Mouse (Mus musculus) retina, postnatal 7 days (tissue): ENCODE results near the gene Taar5.

Experiments
- DNase-seq: peaks from one replicate; pipeline ENCODE4 v3.0.0-alpha.2; 2012; ENCODE audit warnings: low read depth, low spot score

Gene Taar5

DNA sequence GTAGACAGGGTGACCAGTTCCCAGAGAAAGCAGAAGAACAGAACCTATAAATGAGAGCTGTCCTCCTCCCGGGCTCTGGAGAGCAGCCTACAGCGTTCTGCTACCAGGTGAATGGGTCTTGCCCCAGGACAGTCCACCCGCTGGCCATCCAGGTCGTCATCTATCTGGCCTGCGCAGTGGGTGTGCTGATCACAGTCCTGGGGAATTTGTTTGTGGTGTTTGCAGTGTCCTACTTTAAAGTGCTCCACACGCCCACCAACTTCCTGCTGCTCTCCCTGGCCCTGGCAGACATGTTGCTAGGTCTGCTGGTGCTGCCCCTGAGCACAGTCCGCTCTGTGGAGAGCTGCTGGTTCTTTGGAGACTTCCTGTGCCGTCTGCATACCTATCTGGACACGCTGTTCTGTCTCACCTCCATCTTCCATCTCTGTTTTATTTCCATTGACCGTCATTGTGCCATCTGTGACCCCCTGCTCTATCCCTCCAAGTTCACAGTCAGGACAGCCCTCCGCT is at the start of gene Taar5:
TSS of gene Taar5 (plus strand) at position 51 of the 510 bp plus-strand sequence.
- no peak for DNase-seq

- DNase-seq: no peak
Observed at GRCm38 (mm10) chr10:23922468-23922867, 48.0 kb upstream of the Taar5 start.

GRCm38 (mm10) chr10:23923941-23924340 is 46.6 kb upstream of the Taar5 start:
- DNase-seq: no peak

GRCm38 (mm10) chr10:23937613-23938012 is 32.9 kb upstream of the Taar5 start:
- no peak for DNase-seq

DNA sequence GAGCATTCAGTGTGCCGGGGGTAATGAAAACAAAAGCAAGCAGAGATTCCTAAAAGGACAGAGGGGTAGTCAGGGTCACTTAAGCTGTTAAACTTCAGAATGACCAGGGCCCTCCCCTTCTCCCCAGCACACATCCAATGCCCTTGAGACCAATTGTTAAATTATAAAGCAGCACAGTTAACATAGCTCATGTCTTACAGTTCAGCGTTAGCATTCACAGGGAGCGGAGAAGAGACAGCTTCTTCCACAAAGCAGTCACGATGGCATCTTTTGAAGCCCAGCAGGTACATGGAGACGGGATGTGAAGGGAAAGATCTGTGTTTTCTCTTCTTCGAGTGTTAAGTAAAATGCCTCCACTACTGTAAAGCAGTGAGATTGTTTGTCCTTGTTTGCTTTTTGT is 32.2 kb upstream of the Taar5 start, which contains the start of gene Taar2:
TSS of gene Taar2 (plus strand) at position 261 of the 400 bp plus-strand sequence.
- DNase-seq: no peak

- no peak for DNase-seq
Observed at GRCm38 (mm10) chr10:23942465-23942864, 28.0 kb upstream of the Taar5 start.

- DNase-seq: no peak
Observed at GRCm38 (mm10) chr10:23948026-23948425, 22.5 kb upstream of the Taar5 start.

DNA sequence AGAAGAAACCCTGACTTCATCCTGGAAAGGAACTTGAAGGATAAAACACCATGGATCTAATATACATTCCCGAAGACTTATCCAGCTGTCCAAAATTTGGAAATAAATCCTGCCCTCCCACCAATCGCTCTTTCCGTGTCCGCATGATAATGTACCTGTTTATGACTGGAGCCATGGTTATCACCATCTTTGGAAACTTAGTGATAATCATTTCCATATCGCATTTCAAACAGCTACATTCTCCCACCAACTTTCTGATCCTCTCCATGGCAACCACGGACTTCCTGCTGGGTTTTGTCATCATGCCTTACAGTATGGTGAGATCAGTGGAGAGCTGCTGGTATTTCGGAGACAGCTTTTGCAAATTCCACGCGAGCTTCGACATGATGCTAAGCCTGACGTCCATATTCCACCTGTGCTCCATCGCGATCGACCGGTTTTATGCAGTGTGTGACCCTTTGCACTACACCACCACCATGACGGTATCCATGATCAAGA is 20.9 kb upstream of the Taar5 start, which contains the start of gene Taar3:
TSS of gene Taar3 (plus strand) at position 51 of the 498 bp plus-strand sequence.
- no peak for DNase-seq

GRCm38 (mm10) chr10:23951714-23952113 is 18.8 kb upstream of the Taar5 start:
- no peak for DNase-seq

GRCm38 (mm10) chr10:23959071-23959470 is 11.4 kb upstream of the Taar5 start:
- no peak for DNase-seq

GRCm38 (mm10) chr10:23960444-23960915 is 10.0 kb upstream of the Taar5 start, which contains the start of gene Taar4:
Gene Taar4 (plus strand): TSS chr10:23960494.
- DNase-seq: no peak

- DNase-seq: no peak
Observed at GRCm38 (mm10) chr10:23963444-23963843, 7.1 kb upstream of the Taar5 start.

GRCm38 (mm10) chr10:23964921-23965610 is 5.4 kb upstream of the Taar5 start:
- no peak for DNase-seq

DNA sequence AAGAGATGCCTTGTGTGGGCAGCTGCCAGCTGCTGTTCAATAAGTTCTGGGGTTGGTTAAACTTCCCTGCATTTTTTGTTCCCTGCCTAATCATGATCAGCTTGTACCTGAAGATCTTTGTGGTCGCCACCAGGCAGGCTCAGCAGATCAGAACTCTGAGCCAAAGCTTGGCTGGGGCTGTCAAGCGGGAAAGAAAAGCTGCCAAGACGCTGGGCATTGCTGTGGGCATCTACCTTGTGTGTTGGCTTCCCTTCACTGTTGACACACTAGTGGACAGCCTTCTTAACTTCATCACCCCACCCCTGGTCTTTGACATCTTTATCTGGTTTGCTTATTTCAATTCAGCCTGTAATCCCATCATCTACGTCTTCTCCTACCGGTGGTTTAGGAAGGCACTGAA is 750 bp downstream of the Taar5 start:
- DNase-seq: no peak

DNA sequence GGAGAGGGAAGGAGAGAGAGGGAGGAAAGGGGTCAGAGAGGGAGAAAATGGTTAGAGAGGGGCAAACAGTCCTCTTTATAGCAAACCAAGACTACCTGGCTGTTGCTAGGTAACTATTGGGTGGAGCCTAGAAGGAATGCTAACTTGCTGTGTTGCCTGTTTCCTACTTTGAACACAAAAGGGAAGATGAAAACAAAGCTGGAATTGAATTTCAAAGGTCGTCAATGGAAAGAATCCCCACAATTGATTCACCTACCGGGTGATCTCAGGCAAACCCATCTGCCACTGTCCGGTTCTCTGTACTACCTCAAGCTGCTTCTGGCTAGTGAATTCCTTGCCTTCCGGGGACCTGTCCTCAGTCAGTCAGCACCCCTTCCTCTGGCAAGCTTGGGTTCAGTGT is 7.5 kb downstream of the Taar5 start:
- DNase-seq: no peak

DNA sequence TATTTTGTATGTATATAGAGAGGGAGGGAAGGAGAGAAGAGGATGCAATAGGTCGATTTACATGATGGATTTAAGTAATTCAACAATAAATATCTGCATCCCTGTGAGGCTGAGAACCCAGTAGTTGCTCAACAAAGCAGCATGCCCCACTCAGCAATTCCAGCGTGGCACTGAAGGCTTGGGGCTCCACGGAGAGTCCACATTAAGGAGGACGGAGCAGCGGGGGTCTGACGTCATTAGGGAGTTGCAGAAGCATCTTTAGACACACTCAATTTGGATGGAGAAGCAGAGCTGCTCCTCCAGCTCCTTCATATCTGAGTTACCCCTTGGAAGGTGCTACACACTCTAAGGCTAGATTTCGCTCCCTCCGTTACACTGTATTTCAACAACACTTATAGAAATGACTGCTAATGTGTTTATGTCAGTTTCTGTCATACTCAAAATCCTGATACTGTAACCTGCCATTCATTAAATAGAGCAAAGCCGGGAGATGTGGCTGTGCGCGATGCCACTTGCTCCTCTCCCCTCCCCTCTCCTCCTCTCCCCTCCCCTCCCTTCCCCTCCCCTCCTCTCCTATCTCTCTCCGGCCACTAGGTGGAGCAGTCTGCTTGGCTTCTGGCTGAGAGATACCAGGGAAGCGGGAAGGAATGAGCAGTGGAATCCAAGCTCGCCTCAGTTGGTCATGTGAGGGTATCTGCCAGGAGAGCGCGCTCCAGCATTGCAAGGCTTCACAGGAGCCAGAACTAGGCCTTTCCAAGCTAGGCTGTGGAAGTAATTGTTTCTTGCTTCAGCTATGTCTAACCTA is 8.6 kb downstream of the Taar5 start:
- DNase-seq: peak; percentile 80

GRCm38 (mm10) chr10:23985546-23985945 is 15.0 kb downstream of the Taar5 start, which contains the start of gene Taar6:
Gene Taar6 (minus strand): TSS chr10:23985646.
- DNase-seq: no peak

GRCm38 (mm10) chr10:23986419-23986818 is 15.9 kb downstream of the Taar5 start:
- no peak for DNase-seq

- DNase-seq: no peak
Observed at GRCm38 (mm10) chr10:23993381-23993780, 22.9 kb downstream of the Taar5 start, which contains the start of gene Taar7a. Gene Taar7a (minus strand): TSS chr10:23993481.

DNA sequence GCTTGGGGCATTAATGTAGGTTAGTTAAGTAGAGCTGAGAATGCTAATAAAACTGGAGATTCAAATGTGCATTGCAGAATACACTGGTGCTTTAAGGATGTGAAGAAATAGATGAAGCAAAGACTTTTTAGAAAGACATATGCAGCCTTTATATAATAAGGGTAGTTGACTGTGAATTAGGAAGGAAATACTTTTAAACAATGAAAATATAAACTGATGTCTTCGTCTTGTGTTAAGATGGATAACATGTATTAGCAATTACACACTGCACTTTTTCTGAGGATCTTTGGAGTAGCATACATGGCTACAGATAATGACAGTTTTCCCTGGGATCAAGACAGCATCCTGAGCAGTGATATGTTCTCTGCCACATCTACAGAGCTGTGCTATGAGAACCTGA is 29.1 kb downstream of the Taar5 start, which contains the start of gene Taar7b:
TSS of gene Taar7b (plus strand) at position 301 of the 400 bp plus-strand sequence.
- no peak for DNase-seq

GRCm38 (mm10) chr10:24006442-24006841 is 35.9 kb downstream of the Taar5 start:
- no peak for DNase-seq

DNA sequence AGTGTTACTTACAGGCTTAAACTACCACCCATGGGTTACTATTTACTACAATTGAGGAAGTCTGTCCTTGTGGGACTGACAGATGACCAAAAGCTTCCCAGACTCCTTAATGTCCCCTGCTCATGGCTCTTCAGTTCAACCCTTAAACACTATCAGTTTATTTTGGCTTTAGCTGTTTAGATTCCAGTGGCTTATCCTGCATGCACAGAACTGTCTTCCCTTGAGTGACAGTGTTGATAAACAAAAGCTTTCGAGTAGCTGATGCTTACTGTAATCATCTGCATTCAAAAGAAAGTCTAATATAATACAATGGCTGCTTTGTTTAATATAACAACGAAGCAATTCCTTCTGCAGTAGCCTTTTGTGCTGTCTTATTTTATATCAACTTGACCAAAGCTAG is 36.5 kb downstream of the Taar5 start:
- no peak for DNase-seq
